Mouse (Mus musculus) embryonic facial prominence, embryonic 14.5 days (tissue): ENCODE results near the gene Upp1. TPM values are rescaled to one million over a fixed set of nuclear protein-coding genes. Genes with fewer than 3 reads are reported as not detected.

Source experiments
- ATAC-seq: fragments of 200-750 bp; cut with Nextera tagmentation; 2 replicates; pipeline ENCODE4 v1.8.0; 2017; ENCODE audit warnings: low read depth, moderate number of reproducible peaks, moderate TSS enrichment
- DNase-seq: peaks from one replicate; pipeline ENCODE4 v3.0.0-alpha.2; 2015; ENCODE audit warnings: low spot score
- H3K27ac ChIP-seq: fragments of 300-500 bp; sonication (generic); replicated peaks from 2 replicates; pipeline ENCODE4 v1.5.1; 2014; ENCODE audit warnings: low read depth, mild to moderate bottlenecking, low read length, moderate library complexity
- H3K27me3 ChIP-seq: fragments of 300-500 bp; sonication (generic); replicated peaks from 2 replicates; pipeline ENCODE4 v1.6.1; 2014; ENCODE audit warnings: low read length; ENCODE audit not compliant: control insufficient read depth, insufficient read depth
- H3K36me3 ChIP-seq: fragments of 300-500 bp; sonication (generic); 2 replicates; pipeline ENCODE4 v1.6.1; 2014; ENCODE audit warnings: low read length, mixed read lengths; ENCODE audit not compliant: control insufficient read depth, insufficient read depth
- H3K4me1 ChIP-seq: fragments of 300-500 bp; sonication (generic); 2 replicates; pipeline ENCODE4 v1.6.1; 2014; ENCODE audit warnings: antibody characterized with exemption, low read length; ENCODE audit not compliant: control insufficient read depth, insufficient read depth
- H3K4me2 ChIP-seq: fragments of 300-500 bp; sonication (generic); 2 replicates; pipeline ENCODE4 v1.6.1; 2014; ENCODE audit warnings: low read depth, mild to moderate bottlenecking, low read length, moderate library complexity, mixed read lengths
- H3K4me3 ChIP-seq: fragments of 300-500 bp; sonication (generic); 2 replicates; pipeline ENCODE4 v1.5.1; 2014; ENCODE audit warnings: low read depth, mild to moderate bottlenecking, low read length
- H3K9ac ChIP-seq: fragments of 300-500 bp; sonication (generic); 2 replicates; pipeline ENCODE4 v1.6.1; 2014; ENCODE audit warnings: low read depth, mild to moderate bottlenecking, low read length, moderate library complexity, mixed read lengths
- H3K9me3 ChIP-seq: fragments of 300-500 bp; sonication (generic); 2 replicates; pipeline ENCODE4 v1.6.1; 2016; ENCODE audit warnings: low read length; ENCODE audit not compliant: control insufficient read depth
- WGBS: fragments of 180-500 bp; shearing (Covaris S2); extraction: QIAGEN DNeasy Blood & Tissue Kit; methylation state at CpG from one replicate; pipeline ENCODE4 v1.1.7; 2014; 5-methylcytosine and 5-hydroxymethylcytosine counted together
- polyA plus RNA-seq: library from polyadenylated mRNA; unstranded; fragments of >200 nt; fragmentation: Nextera tagmentation; extraction: Ambion mirVana; gene quantifications from 2 replicates; pipeline ENCODE4 v1.2.1, GENCODE M21; 2014

Upp1 gene
- 6.7 and 8.5 TPM in 2 replicates for polyA plus RNA-seq

- Histone ChIP-seq H3K4me2 (peak within 1 kb of the TSS; percentile 89), H3K9ac (peak within 1 kb of the TSS; percentile 51), H3K4me3 (peak within 1 kb of the TSS; percentile 41), H3K4me1 (peaks cover 17% of the 10 kb centered on the region), H3K36me3 (no peaks in the 10 kb centered on the region), H3K9me3 (no peaks in the 10 kb centered on the region), H3K27me3 (peaks cover 60% of the 10 kb centered on the region), H3K27ac (0 out of 2 replicates have a peak within 1 kb of the TSS, but pooled peaks have one; percentile 10)
- DNase-seq (no peak), ATAC-seq (0 out of 2 replicates have a peak, but pooled peaks have one; percentile 10)
- 2% methylated on average over 7 of the region's 7 CpGs for WGBS
Measured at GRCm38 (mm10) chr11:9118050-9118420, at the start of gene Upp1. Gene Upp1 (plus strand): TSS chr11:9118103.

- Histone ChIP-seq H3K4me1 (no peaks in the 10 kb centered on the region), H3K4me3 (no peak overlapping the region), H3K36me3 (no peaks in the 10 kb centered on the region), H3K27me3 (no peaks in the 10 kb centered on the region), H3K9ac (no peak overlapping the region), H3K9me3 (no peaks in the 10 kb centered on the region), H3K27ac (no peak overlapping the region), H3K4me2 (no peak overlapping the region)
- ATAC-seq: no peak
- WGBS: 78% methylated on average over 3 of the region's 3 CpGs
- DNase-seq: no peak
Measured at GRCm38 (mm10) chr11:9076444-9076843, 41.5 kb upstream of the Upp1 start.

- Histone ChIP-seq H3K9me3 (no peaks in the 10 kb centered on the region), H3K4me3 (no peak overlapping the region), H3K4me1 (peaks cover 8% of the 10 kb centered on the region), H3K4me2 (no peak overlapping the region), H3K36me3 (no peaks in the 10 kb centered on the region), H3K27me3 (peaks cover 36% of the 10 kb centered on the region), H3K9ac (no peak overlapping the region), H3K27ac (no peak overlapping the region)
- ATAC-seq (no peak), DNase-seq (no peak)
- 64% methylated on average over 2 of the region's 2 CpGs for WGBS
Measured at GRCm38 (mm10) chr11:9113189-9113588, 4.7 kb upstream of the Upp1 start.

GRCm38 (mm10) chr11:9115367-9116120 is 2.4 kb upstream of the Upp1 start:
- WGBS: 6% methylated on average over 9 of the region's 9 CpGs
- ATAC-seq: no peak
- H3K4me2 ChIP-seq: peak overlapping the region; percentile 43; the same call in 1 of the 2 replicates
- H3K27ac ChIP-seq: no peak overlapping the region
- no peaks in the 10 kb centered on the region for H3K36me3 ChIP-seq
- H3K4me1 ChIP-seq: peaks cover 17% of the 10 kb centered on the region
- H3K27me3 ChIP-seq: peaks cover 58% of the 10 kb centered on the region
- DNase-seq: no peak
- H3K4me3 ChIP-seq: peak overlapping the region; percentile 23; the same call in 1 of the 2 replicates
- no peaks in the 10 kb centered on the region for H3K9me3 ChIP-seq
- no peak overlapping the region; the same call in 1 of the 2 replicates for H3K9ac ChIP-seq

- Histone ChIP-seq H3K4me2 (peak overlapping the region; percentile 43), H3K4me3 (peak overlapping the region; percentile 23; the same call in 1 of the 2 replicates), H3K27ac (no peak overlapping the region), H3K9ac (peak overlapping the region; percentile 8; the same call in 1 of the 2 replicates), H3K9me3 (no peaks in the 10 kb centered on the region), H3K27me3 (peaks cover 60% of the 10 kb centered on the region), H3K36me3 (no peaks in the 10 kb centered on the region), H3K4me1 (peaks cover 17% of the 10 kb centered on the region)
- ATAC-seq (no peak), DNase-seq (no peak)
- 2% methylated on average over 10 of the region's 10 CpGs for WGBS
Measured at GRCm38 (mm10) chr11:9116121-9116520, 1.8 kb upstream of the Upp1 start.

- 3% methylated on average over 3 of the region's 3 CpGs for WGBS
- Histone ChIP-seq H3K36me3 (no peaks in the 10 kb centered on the region), H3K27me3 (peaks cover 60% of the 10 kb centered on the region), H3K9me3 (no peaks in the 10 kb centered on the region), H3K27ac (no peak overlapping the region), H3K9ac (no peak overlapping the region), H3K4me3 (no peak overlapping the region), H3K4me2 (no peak overlapping the region), H3K4me1 (peaks cover 17% of the 10 kb centered on the region)
- ATAC-seq (no peak), DNase-seq (no peak)
Measured at GRCm38 (mm10) chr11:9116916-9117315, 987 bp upstream of the Upp1 start.

GRCm38 (mm10) chr11:9117358-9118049 is 399 bp upstream of the Upp1 start:
- Histone ChIP-seq H3K9me3 (no peaks in the 10 kb centered on the region), H3K4me2 (peak overlapping the region; percentile 89), H3K36me3 (no peaks in the 10 kb centered on the region), H3K27me3 (peaks cover 60% of the 10 kb centered on the region), H3K4me1 (peaks cover 17% of the 10 kb centered on the region), H3K4me3 (peak overlapping the region; percentile 41), H3K27ac (0 out of 2 replicates have a peak overlapping the region, but pooled peaks have one; percentile 10), H3K9ac (no peak overlapping the region; the same call in 1 of the 2 replicates)
- ATAC-seq (peak; percentile 63; the same call in 1 of the 2 replicates), DNase-seq (peak; percentile 34)
- WGBS: 3% methylated on average over 13 of the region's 13 CpGs

GRCm38 (mm10) chr11:9118421-9119121 is 668 bp downstream of the Upp1 start:
- DNase-seq: peak; percentile 45
- Histone ChIP-seq H3K36me3 (no peaks in the 10 kb centered on the region), H3K4me3 (peak overlapping the region; percentile 41), H3K4me1 (peaks cover 17% of the 10 kb centered on the region), H3K4me2 (peak overlapping the region; percentile 89), H3K27ac (no peak overlapping the region), H3K27me3 (peaks cover 60% of the 10 kb centered on the region), H3K9me3 (no peaks in the 10 kb centered on the region), H3K9ac (peak overlapping the region; percentile 51)
- peak; percentile 60 for ATAC-seq
- under 1% methylated on average over 40 of the region's 40 CpGs for WGBS
